Mouse (Mus musculus): ENCODE results near the gene Adamts3.

Gene Adamts3

GRCm38 (mm10) chr5:89883051-89883907, at the start of gene Adamts3:
Gene Adamts3, minus strand, starts transcription at chr5:89883334.
- no peak for DNase-seq (ENCODE audit: low spot score)

DNA sequence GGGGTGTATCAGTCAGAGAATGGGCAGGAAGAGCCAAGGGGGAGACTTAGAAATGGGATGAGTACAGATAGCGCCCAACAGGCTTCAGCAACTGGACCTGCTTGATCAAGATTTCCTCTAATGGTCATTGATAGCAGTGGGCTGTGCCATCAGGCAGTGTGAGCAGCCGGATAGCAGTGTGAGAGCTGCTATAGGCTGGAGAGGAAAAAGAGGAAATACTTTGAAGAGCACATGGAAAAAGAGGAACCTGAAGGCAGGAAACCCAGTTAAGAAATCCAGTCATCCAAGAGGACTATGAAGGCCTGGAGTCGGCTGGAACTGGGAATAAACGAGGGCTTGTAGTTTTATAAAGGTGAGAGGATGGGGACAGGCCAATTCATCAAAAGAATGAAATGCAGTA, 48.4 kb upstream of the Adamts3 start:
- DNase-seq (ENCODE audit: low spot score), result no peak

DNA sequence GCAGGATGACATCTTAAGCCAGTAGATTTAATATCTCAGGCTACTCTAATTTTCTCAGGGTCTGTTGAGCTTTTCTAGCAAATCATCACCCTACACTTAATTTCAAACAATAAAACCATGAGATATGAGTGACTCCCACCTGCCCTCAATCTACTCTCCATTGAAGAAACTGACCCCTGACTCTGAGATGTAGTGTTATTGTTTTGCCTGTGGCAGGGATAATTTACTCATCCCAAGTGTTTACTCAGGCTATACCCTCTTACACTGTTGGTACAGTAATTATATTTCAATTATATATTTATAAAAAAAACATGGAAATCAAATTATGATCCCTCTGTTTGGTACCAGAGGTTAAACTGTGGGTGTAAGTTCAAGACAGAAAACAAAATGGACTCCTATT, 29.2 kb upstream of the Adamts3 start:
- no peak for DNase-seq (ENCODE audit: low spot score)

DNA sequence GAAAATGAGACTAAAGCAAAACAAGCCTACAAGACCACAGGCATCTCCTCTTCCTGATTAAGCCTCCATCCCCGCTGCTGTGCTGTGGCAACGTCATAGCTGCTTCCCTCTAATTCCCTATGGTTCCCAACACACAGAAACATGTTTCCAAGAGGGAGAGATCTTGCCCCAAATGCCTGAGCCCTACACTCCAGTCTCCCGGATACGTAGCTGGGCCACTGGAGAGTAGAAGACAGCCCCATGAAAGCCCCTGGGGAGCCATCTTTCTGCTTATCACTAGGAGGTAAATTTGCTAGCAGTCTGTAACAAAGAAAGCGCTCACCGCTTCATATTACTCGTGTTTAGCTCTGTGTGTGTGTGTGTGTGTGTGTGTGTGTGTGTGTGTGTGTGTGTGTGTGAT, 28.8 kb upstream of the Adamts3 start:
- DNase-seq (ENCODE audit: low spot score), result no peak

GRCm38 (mm10) chr5:89911508-89911907, 28.4 kb upstream of the Adamts3 start:
- no peak for DNase-seq (ENCODE audit: low spot score)

DNA sequence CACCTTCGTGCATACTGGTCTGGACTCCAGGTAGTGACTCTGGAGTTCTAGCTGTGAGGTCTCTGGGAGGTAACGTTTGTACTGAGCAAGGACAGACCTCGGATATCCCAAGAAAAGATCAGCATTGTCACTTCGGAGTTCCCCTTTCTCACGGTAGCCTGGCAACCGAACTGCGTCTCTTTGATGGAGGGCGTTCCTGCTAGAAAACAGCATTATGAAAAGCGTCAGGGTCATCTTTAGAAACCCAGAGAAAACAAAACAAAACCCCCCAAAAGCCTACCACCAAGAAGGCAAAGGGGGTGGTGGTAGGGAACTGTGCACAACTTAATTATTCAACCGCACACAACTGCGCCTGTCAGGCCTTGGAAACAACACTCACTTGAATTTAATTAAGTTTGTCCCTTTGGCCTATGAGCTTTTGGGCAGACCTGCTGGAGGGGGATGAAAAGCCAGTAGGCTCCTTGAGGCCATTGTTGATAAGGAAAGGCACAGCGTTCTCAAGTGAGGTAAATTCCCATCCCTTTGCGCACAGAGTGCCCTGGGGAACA, 23.8 kb upstream of the Adamts3 start:
- DNase-seq (ENCODE audit: low spot score), result no peak

GRCm38 (mm10) chr5:89901026-89901425, 17.9 kb upstream of the Adamts3 start:
- peak; percentile 9 for DNase-seq (ENCODE audit: low spot score)

GRCm38 (mm10) chr5:89897495-89897894, 14.4 kb upstream of the Adamts3 start:
- DNase-seq (ENCODE audit: low spot score), result no peak

GRCm38 (mm10) chr5:89895520-89895919, 12.4 kb upstream of the Adamts3 start:
- DNase-seq (ENCODE audit: low spot score), result no peak

DNA sequence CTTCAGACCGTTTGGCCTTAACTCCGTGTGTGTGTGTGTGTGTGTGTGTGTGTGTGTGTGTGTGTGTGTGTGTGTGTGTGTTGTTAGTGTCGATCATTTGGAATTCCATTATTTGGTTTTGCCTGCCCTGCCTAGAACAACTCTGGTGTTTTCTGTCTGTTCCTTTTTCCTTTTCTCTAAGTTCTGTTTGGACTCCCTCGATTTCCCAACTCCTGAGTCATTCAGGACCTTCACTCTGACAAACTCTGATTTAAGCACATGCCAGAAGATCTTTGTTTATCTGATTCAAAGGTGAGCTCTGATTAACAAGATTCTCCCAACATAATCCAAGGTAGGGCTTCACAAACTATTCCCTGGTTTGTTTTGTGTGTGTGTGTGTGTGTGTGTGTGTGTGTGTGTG, 1.9 kb upstream of the Adamts3 start:
- DNase-seq (ENCODE audit: low spot score), result no peak

GRCm38 (mm10) chr5:89883908-89884204, 722 bp upstream of the Adamts3 start:
- DNase-seq (ENCODE audit: low spot score), result no peak

DNA sequence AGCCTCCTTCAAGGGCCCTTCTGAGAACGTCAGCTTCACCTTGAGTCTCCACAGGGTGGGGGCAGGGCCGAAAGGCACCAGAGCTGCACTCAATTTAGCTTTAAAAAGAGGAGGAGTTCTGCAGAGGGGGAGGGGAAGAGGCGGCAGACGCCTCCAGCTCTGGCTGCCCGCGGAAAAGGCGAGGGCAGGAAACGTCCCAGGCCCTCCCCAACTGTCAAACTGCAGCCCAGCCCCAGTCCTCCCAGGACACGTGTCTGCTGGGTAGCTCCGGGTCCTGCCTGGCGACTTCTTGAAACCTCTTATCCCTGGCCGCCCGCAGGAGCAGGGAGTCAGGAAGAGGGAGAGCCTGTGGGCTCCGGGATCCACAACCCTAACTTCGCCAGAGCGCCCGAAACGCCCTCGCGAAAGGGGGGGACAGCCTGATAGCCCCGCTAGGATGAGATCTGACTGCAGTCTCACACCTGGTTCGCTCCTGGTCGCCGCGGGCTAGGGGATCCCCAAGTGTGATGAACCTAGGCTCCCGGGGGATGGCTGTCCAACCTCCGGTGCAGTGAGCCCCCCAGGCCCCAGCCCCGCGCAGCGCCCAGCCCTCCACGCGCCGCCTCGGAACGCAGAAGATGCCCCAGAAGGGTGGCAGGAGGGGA, 921 bp downstream of the Adamts3 start:
- peak; percentile 16 for DNase-seq (ENCODE audit: low spot score)

- DNase-seq (ENCODE audit: low spot score), result no peak
These were observed 1.7 kb downstream of the Adamts3 start for GRCm38 (mm10) chr5:89881425-89881824.

DNA sequence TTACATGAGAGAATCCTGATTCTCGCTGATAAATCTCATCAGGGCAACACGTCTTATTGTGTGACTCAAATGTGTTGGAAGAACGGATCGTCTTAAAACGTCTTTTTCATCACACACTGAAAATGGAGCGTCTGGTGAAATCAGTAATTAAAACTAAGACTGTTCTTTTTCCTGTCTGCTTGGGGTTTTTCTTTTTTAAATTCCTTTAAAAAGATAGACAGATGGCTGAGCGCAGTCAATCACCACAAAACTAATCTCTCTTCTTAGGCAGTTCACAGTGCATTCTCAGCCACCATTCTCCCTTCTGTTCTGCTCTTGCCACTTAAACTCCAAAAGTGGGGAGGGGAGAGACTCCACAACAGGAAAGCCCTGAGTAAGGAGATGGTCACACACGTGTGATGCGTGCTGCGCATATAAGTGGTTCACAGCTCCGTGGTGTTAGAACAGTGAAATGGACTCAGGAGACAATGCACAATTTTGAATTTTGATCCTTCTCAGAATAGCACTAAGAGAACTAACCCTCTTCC, 4.2 kb downstream of the Adamts3 start:
- no peak for DNase-seq (ENCODE audit: low spot score)

- no peak for DNase-seq (ENCODE audit: low spot score)
These were observed 10.5 kb downstream of the Adamts3 start for GRCm38 (mm10) chr5:89872661-89873060.

DNA sequence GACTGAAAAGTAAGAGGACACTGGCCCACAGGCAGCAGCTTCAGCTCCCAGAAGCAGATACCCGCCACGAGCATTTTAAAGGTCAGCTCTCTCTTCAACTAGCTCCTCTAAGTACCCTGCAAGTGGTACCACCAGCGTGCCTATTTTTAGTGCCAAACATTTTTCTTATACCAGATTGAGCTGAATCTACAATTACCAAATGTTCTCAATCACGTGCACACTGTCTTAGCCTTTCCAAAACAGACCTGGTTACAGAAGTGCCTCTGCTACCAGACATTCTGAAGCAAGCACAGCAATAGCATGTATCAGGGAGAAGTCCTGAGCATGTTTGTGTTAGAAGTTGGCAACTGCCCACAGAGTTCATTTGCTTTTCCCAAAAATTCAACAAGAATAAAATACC, 23.5 kb downstream of the Adamts3 start:
- no peak for DNase-seq (ENCODE audit: low spot score)

GRCm38 (mm10) chr5:89858837-89859236, 24.3 kb downstream of the Adamts3 start:
- DNase-seq (ENCODE audit: low spot score), result no peak

GRCm38 (mm10) chr5:89846551-89846950, 36.6 kb downstream of the Adamts3 start:
- no peak for DNase-seq (ENCODE audit: low spot score)

DNA sequence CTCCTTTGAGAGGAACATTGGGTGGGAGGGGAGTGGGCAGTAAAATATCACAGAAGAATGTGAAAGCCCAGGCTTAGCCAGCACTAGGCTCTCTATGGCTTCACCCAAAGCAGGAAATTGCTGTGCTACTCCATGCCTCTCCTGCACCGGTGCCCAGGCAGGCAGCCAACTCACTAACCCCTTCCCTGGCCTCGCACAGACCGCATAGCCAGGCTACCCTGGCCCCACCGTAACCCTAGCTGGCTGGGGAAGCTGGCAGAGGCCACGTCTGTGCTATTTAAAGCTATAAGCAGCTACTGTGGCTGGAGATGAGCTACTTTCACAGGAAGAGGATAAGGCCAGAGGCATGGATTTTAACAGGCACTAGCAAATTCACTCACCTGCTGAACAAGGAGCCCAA, 38.8 kb downstream of the Adamts3 start:
- no peak for DNase-seq (ENCODE audit: low spot score)

DNA sequence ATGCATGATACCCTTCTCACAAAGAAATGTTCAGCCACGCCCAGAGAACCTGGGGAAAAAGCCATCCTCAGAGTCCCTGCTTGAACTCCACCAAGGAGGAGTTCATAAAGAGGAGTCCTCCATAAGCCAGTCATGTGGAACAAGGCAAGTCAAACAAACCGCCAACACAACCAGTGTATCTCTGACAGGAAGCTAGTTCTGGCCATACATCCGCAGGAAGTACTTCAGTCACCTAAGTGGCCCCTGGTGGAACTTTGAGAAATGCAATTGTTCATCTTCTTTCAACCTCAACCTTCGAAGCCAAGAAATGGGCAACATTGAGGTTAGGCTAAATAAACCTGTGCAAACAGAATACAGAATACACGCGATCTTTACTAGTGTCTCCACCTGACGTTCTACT, 39.7 kb downstream of the Adamts3 start:
- DNase-seq (ENCODE audit: low spot score), result no peak

- DNase-seq (ENCODE audit: low spot score), result no peak
These were observed 43.5 kb downstream of the Adamts3 start for GRCm38 (mm10) chr5:89839627-89840026.

GRCm38 (mm10) chr5:89821175-89821574, 62.0 kb downstream of the Adamts3 start:
- no peak for DNase-seq (ENCODE audit: low spot score)

- DNase-seq (ENCODE audit: low spot score), result no peak
These were observed 63.6 kb downstream of the Adamts3 start for GRCm38 (mm10) chr5:89819531-89819930.

Measured in T-cell, adult 2 months (primary cell).